Mouse (Mus musculus) c-Kit-positive CD71-negative TER-119-negative erythroid progenitor cells, embryonic 14.5 days (primary cell): ENCODE measurements at regions not wholly inside any gene's neighbourhood (a gene's known extent, or its start where the extent isn't known, plus 50 kb on each side); places are given as distances from the start of the nearest gene placed in this dataset.

Source experiments
- DNase-seq: peaks from one replicate; pipeline ENCODE4 v3.0.0-alpha.2; 2013; ENCODE audit warnings: low read depth

GRCm38 (mm10) chr17:88116321-88116720, 51.2 kb upstream of the Fbxo11 start:
- DNase-seq = no peak

- no peak for DNase-seq
Observed at GRCm38 (mm10) chr17:88118714-88119113, 53.6 kb upstream of the Fbxo11 start.

- DNase-seq = no peak
Observed at GRCm38 (mm10) chr17:88123711-88124110, 58.6 kb upstream of the Fbxo11 start.

GRCm38 (mm10) chr17:88127126-88127525, 62.0 kb upstream of the Fbxo11 start:
- no peak for DNase-seq

- no peak for DNase-seq
Observed at GRCm38 (mm10) chr17:88131297-88131696, 66.2 kb upstream of the Fbxo11 start.

GRCm38 (mm10) chr17:88131980-88132379, 66.9 kb upstream of the Fbxo11 start:
- no peak for DNase-seq

- DNase-seq = no peak
Observed at GRCm38 (mm10) chr17:88132601-88133346, 67.7 kb upstream of the Fbxo11 start.

- no peak for DNase-seq
Observed at GRCm38 (mm10) chr17:88134546-88134945, 69.5 kb upstream of the Fbxo11 start.

- DNase-seq = no peak
Observed at GRCm38 (mm10) chr17:88141538-88141937, 76.4 kb upstream of the Fbxo11 start.

- DNase-seq = no peak
Observed at GRCm38 (mm10) chr17:88142003-88142402, 76.9 kb upstream of the Fbxo11 start.

GRCm38 (mm10) chr17:88142809-88143208, 77.7 kb upstream of the Fbxo11 start:
- no peak for DNase-seq

- no peak for DNase-seq
Observed at GRCm38 (mm10) chr17:88143378-88143943, 78.4 kb upstream of the Fbxo11 start.

- DNase-seq = no peak
Observed at GRCm38 (mm10) chr17:88158550-88158949, 93.5 kb upstream of the Fbxo11 start.

- no peak for DNase-seq
Observed at GRCm38 (mm10) chr17:88159212-88159668, 94.1 kb upstream of the Fbxo11 start.

GRCm38 (mm10) chr17:88159851-88160676, 95.0 kb upstream of the Fbxo11 start:
- no peak for DNase-seq

- DNase-seq = no peak
Observed at GRCm38 (mm10) chr17:88160677-88161001, 95.5 kb upstream of the Fbxo11 start.

GRCm38 (mm10) chr17:88161766-88162165, 96.7 kb upstream of the Fbxo11 start:
- no peak for DNase-seq

GRCm38 (mm10) chr17:88164805-88165204, 99.7 kb upstream of the Fbxo11 start:
- DNase-seq = no peak

- no peak for DNase-seq
Observed at GRCm38 (mm10) chr17:88165811-88166210, 100.7 kb upstream of the Fbxo11 start.

GRCm38 (mm10) chr17:88168262-88169096, 103.4 kb upstream of the Fbxo11 start:
- DNase-seq = no peak

GRCm38 (mm10) chr17:88171606-88172005, 106.5 kb upstream of the Fbxo11 start:
- no peak for DNase-seq
